20 mouse cellular contexts compared by ENCODE assay signal in the genomic region with DNA sequence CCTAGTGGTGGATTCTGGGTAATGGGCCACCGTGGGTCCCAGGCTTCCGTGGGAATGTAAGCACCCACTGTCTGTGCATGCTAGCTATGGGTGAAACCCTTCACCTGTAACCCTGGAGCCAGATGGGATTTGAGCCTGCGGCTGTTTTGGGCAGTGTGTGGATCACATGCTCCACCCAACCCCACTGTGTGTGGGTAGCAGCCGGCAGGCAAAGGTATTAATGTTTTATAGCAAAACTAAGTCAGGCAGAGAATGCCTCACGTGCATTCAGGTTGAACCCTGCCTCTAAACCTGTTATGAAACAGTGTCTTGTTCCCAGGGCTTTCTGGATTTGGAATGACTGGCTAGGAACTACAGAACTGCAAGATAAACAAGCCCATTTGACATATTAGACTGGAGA.
DNase-seq lines count a peak whose midpoint lies in the region; ATAC-seq lines count a peak whose summit lies in the region.
"Had no signal": no experiment of that assay in that cellular context is flagged by ENCODE, and none has a peak within 500 bp of the region (broad histone marks: within the 10 kb centered on the region; RNA-seq: fewer than 3 reads in every experiment).

No protein-coding gene starts in this region.

- no peak overlapping the region for H3K9ac ChIP-seq in lung, embryonic 15.5 days
- no peak overlapping the region for H3K9ac ChIP-seq in midbrain, embryonic 14.5 days (replicated peaks; ENCODE audit: low read length)
- H3K9ac ChIP-seq: forebrain, postnatal 0 days; limb, embryonic 12.5 days; neural tube, embryonic 12.5 days had no signal

- intact Hi-C loops in gastrocnemius, postnatal 36 days (cut with DNase I) = no loop called here

- H3K36me3 ChIP-seq in lung, embryonic 15.5 days = no peaks in the 10 kb centered on the region
- H3K36me3 ChIP-seq in midbrain, embryonic 14.5 days (ENCODE audit: control insufficient read depth, insufficient read depth, low read length) = no peaks in the 10 kb centered on the region
- H3K36me3 ChIP-seq: G1E; limb, embryonic 12.5 days; neural tube, embryonic 12.5 days had no signal

- H3K27ac ChIP-seq in lung, embryonic 15.5 days = peak overlapping the region; percentile 80
- H3K27ac ChIP-seq in midbrain, embryonic 14.5 days (replicated peaks; ENCODE audit: low read depth, low read length) = no peak overlapping the region
- H3K27ac ChIP-seq: limb, embryonic 12.5 days; neural tube, embryonic 12.5 days had no signal

- H3K9me3 ChIP-seq in lung, embryonic 15.5 days = no peaks in the 10 kb centered on the region
- no peaks in the 10 kb centered on the region for H3K9me3 ChIP-seq in midbrain, embryonic 14.5 days (ENCODE audit: control insufficient read depth, low read length)
- H3K9me3 ChIP-seq: G1E; limb, embryonic 12.5 days; neural tube, embryonic 12.5 days had no signal

- no peak for ATAC-seq in lung, embryonic 15.5 days (ENCODE audit: borderline replicate concordance, extremely low read depth, low FRiP score, low TSS enrichment)
- no peak for ATAC-seq in midbrain, embryonic 14.5 days (ENCODE audit: low FRiP score, low TSS enrichment)
- ATAC-seq: CD4-positive, CD25-positive, alpha-beta regulatory T cell, adult 4 months; forebrain, postnatal 0 days; hindbrain, embryonic 16.5 days had no signal

- WGBS in lung, embryonic 15.5 days = 76% methylated on average over 5 of the region's 5 CpGs
- WGBS in midbrain, embryonic 14.5 days = 87% methylated on average over 5 of the region's 5 CpGs

- H3K27me3 ChIP-seq in lung, embryonic 15.5 days = no peaks in the 10 kb centered on the region
- peaks cover 24% of the 10 kb centered on the region for H3K27me3 ChIP-seq in midbrain, embryonic 14.5 days (ENCODE audit: control insufficient read depth, insufficient read depth, low read length)

- no peak overlapping the region for H3K4me3 ChIP-seq in lung, embryonic 15.5 days
- H3K4me3 ChIP-seq in midbrain, embryonic 14.5 days (replicated peaks; ENCODE audit: low read depth, low read length) = no peak overlapping the region
- H3K4me3 ChIP-seq: erythroblast, embryonic 14.5 days; limb, embryonic 12.5 days; neural tube, embryonic 12.5 days had no signal

- peaks cover 8% of the 10 kb centered on the region; the same call in 1 of the 2 replicates for H3K4me1 ChIP-seq in lung, embryonic 15.5 days
- peaks cover 10% of the 10 kb centered on the region for H3K4me1 ChIP-seq in midbrain, embryonic 14.5 days (ENCODE audit: control insufficient read depth, insufficient read depth, low read length)

- no peak overlapping the region for H3K4me2 ChIP-seq in lung, embryonic 15.5 days
- H3K4me2 ChIP-seq in midbrain, embryonic 14.5 days (ENCODE audit: low read length) = no peak overlapping the region
- H3K4me2 ChIP-seq: limb, embryonic 12.5 days; neural tube, embryonic 12.5 days had no signal

- DNase-seq in adrenal gland, adult 2 months = peak; percentile 1
- no peak for DNase-seq in adrenal gland, postnatal 4 days (ENCODE audit: low spot score in 2 of 2)
- no peak for DNase-seq in lung, postnatal 4 days
- DNase-seq in kidney, postnatal 14 days = peak; percentile 77
- no peak for DNase-seq in gastrocnemius, postnatal 36 days
- DNase-seq in midbrain, embryonic 14.5 days = no peak
- DNase-seq in left cerebral cortex, adult 9 months (ENCODE audit: low spot score in 2 of 2) = no peak
- DNase-seq: forebrain, postnatal 0 days; heart, adult 18-20 months; heart, postnatal 4 days; lung, adult 2 months; spleen, adult 18-20 months; thymus, postnatal 14 days had no signal

Comparison
In these comparisons a context has a peak if more than half of its experiments do, and no peak if none do; other contexts are left out.
1. DNase-seq: peak in adrenal gland, adult 2 months (single experiment) and kidney, postnatal 14 days (single experiment); none in adrenal gland, postnatal 4 days (0 of 2), lung, postnatal 4 days (0 of 2), gastrocnemius, postnatal 36 days (0 of 2), midbrain, embryonic 14.5 days (single experiment) and left cerebral cortex, adult 9 months (0 of 2).